Mouse (Mus musculus): ENCODE data around the gene Hoxb8. TPM values are rescaled to one million over a fixed set of nuclear protein-coding genes. Genes with fewer than 3 reads are reported as not detected.
A peak's percentile ranks its signal among the peaks of the same experiment; 100 is the strongest.

The Hoxb8 gene
- total RNA-seq, 2 experiments from 2014 or later = 58.4 to 61.2 TPM

DNA sequence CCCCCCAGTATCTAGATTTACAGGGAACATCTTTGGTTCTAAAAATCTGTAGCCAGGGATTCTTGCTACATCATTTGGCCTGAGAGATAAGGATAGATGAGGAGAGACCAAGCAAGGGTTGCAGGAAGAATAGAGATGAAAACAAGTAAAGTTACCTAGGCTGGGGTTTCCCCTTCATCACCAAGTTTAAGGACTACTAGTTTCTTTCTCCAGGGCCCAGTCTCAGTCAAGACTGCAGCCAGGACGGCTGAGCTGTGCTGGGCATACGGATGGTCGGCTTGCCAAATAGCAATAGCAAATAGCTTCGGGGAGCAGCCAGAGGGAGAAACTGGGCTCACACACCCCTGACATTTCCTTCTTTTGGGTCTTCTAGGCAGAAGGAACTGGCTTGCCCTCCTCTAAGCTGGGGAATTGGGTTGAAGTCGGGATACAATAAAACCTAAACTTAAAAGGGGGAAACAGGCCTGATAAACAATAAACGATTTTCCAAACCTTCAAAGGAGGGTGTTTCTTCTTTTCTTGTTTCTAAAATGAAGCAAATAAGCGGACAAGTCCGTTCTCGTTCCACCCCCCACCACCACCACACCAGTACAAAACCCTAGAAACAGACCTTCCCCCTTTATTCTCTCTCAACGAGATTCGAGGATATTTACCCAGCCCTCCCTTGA lies 16.4 kb downstream of the Hoxb8 start:
- DNase-seq (ENCODE audit: low spot score in 2 of 2) = no peak

DNA sequence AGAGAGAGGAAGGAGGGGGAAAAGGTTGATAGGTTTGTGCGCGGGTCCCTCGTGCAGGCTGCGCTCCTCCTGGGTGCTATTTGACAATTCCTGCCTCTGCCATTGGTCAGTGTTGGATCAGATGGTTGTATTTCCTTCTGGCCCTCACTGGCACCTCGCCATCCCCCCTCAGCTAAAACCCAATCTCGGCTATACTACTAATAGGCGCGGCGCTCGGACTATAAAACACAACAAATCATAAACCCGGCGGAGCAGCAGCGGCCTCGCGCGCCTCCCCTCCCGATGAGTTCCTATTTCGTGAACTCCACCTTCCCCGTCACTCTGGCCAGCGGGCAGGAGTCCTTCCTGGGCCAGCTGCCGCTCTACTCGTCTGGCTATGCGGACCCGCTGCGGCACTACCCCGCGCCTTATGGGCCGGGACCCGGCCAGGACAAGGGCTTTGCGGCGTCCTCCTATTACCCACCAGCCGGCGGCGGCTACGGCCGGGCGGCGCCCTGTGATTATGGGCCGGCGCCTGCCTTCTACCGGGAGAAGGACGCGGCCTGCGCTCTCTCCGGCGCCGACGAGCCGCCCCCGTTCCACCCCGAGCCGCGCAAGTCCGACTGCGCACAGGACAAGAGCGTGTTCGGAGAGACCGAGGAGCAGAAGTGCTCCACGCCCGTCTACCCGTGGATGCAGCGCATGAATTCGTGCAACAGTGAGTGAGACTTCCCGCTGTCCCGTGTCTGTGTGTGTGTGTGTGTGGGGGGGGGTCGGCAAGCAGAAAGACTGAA lies 17.4 kb downstream of the Hoxb8 start:
- DNase-seq (ENCODE audit: low spot score in 2 of 2) = no peak

DNA sequence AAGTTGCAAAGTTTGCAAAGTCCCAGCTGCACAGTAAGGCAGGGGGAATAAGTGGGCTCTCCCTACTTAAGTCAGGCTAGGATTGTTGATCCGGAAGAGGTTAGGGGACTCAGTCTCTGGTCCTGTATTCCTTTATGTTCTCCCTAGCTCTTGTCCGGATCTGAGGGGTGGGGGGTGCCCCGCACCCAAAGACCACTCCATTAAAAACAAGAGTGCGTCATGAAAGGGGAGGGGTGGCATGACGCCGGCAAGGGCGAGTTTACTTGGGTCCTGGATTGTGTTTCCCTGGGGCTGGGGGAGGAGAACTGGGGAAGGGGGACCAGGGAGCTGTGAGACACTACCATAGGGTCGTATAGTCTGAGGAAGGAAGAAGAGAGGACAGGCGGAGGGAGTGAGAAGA lies 18.1 kb downstream of the Hoxb8 start:
- no peak for DNase-seq (ENCODE audit: low spot score in 2 of 2)

DNA sequence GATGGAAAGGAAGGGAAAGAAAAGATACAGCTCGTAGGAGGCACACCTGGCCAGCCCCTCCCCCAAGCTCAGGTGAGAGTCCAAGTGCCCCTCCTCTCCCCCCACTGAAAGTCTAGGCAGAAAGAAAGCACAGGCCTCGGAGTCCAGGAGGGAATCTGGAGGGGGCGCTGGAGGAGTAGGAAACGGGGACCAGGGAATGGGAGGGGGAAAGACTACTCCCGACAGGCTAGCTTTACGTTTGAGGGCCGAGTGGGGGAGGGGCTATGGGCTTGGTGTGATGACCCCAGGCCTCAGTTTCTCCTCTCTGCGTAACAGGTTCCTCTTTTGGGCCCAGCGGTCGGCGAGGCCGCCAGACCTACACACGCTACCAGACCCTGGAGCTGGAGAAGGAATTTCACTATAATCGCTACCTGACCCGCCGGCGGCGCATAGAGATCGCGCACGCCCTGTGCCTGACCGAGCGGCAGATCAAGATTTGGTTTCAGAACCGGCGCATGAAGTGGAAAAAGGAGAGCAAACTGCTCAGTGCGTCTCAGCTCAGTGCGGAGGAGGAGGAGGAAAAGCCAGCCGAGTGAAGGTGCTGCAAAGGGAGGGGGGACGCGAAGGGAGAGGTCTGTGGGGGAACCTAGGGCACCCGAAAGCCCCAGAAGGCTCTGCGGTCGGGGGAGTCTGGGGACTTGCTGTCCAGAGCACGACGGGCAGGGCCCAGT lies 18.8 kb downstream of the Hoxb8 start:
- DNase-seq (ENCODE audit: low spot score in 2 of 2) = no peak

DNA sequence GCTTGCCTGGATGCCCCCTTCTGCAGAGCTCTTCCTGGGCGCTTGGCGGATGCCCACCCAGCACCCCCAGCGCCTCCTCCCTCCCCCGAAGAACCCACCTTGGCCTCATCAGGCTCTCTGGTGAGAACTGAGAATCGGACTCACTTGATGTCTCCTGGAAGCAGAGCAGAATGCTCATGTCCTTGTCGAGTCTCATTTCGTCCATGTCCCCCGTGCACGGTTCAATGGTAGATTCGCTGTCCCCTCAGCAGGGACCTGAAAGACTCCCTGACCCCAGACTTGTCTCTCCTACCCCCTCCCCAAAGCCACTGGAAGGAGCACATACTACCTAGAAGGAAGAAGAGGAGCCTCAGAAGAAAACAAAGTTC lies 19.3 kb downstream of the Hoxb8 start:
- no peak for DNase-seq (ENCODE audit: low spot score in 2 of 2)

DNA sequence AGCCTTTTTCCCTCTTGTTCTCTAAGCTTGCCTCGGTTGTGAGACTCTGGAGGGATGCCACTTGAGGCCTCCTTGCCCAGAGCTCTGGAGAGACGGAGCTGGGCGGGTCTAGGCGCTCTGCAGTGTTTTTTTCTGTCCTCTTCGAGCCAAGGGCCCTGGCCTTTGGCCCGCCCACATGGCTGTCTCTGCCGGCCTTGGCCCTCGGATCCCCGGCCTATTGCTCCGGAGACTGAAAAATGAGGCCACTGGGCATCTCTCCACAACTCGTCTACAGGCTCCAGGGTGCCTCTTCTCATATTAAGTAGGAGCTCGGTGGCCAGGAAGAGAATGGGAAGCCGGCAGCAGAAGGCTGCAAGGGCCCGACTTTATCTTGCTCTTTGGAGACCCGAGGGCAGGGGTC lies 20.1 kb downstream of the Hoxb8 start:
- DNase-seq (ENCODE audit: low spot score in 2 of 2) = no peak

DNA sequence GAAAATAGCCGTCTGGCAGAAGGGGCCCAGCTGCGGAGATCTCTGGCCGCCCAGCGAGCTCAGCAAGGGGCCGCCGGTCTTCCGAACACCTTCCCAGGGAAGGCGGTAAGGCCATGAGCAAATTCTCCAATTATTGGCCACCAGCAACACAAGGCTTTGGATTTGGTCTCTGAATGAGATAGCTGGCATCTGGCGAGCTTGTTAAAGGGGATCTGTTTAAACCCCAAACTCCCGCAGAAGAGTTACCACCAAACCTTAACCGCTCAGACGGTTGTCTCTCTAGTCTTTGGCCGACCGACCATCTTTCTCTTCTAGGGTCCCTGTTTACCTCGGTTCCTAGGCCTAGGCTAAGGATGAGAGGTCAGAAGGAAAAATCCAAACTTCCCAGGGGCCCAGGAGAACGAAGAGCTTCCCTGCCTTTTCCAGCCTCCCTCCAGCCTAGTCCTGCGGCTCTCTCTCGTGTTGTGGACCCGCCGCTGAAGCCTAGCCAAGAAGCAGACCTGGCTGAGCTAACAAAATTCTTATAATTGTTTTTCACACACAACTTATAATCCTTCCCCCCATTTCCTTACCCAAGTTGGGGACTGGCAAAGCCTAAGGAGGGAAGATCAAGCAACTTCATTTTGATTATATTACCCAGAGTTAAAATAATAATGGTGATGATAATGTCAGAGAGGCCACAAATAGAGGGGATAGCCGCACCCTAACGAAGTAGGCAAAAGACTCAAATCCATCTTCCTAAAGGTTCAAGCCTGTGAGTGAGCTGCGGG lies 20.9 kb downstream of the Hoxb8 start:
- no peak for DNase-seq (ENCODE audit: low spot score in 2 of 2)

DNA sequence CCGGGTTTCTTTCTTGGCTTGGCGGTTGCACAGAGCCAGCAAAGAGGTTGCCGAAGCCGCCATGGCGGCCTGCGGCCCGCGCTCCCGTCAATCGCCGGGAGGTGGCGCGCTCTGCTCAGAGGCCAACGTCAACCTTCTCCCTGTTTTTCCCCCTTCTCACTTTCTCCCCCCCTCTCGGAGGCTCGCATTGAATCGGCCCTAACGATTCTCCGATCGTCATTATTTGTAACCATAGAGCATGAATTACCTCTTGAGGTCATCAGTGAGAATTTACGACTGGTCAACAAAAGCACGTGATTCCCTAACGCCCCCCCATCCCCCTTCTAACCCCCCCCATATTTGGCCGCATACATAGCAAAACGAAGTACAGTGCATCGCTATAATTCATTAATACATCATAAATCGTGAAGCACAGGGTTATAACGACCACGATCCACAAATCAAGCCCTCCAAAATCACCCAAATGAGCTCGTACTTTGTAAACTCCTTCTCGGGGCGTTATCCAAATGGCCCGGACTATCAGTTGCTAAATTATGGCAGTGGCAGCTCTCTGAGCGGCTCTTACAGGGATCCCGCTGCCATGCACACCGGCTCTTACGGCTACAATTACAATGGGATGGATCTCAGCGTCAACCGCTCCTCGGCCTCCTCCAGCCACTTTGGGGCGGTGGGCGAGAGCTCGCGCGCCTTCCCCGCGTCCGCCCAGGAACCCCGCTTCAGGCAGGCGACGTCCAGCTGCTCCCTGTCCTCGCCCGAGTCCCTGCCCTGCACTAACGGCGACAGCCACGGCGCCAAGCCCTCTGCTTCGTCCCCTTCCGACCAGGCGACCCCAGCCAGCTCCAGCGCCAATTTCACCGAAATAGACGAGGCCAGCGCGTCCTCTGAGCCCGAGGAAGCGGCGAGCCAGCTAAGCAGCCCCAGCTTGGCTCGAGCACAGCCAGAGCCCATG lies 21.7 kb downstream of the Hoxb8 start, which contains the start of gene Hoxb5:
TSS of gene Hoxb5 (plus strand) at position 186 of the 949 bp plus-strand sequence.
- peak; percentile 78 to 79 for DNase-seq (ENCODE audit: low spot score in 2 of 2)

DNA sequence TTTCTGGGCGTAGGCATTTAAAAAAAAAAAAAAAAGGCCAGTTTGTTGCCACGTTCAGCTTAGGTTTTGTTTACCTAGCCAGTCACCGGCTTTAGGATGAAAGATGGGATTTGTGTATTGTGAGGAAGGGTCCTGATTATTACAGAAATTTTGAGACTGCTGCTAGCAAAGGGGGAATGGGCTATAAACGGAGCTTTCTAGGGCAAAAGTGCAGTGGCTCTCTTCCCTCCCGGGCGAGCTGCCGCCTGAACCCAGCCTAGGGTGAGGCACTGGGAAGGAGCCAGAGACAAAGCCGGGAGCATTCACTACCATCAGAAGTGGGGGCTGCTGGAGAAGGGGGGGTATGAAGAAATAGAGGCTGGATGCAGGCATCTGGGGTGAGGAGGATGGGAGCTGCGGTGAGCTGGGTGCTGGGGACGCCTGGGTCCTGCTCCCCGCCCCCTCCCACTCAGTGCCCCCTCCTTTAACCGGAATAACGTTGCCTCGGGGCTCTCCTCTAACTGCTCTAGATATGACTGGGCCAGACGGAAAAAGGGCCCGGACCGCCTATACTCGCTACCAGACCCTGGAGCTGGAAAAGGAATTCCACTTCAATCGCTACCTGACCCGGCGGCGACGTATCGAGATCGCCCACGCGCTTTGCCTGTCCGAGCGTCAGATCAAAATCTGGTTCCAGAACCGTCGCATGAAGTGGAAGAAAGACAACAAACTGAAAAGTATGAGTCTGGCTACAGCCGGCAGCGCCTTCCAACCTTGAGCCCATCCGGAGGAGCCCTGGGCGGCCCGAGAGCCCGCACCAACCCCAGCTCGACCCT lies 22.9 kb downstream of the Hoxb8 start:
- no peak for DNase-seq (ENCODE audit: low spot score in 2 of 2)

DNA sequence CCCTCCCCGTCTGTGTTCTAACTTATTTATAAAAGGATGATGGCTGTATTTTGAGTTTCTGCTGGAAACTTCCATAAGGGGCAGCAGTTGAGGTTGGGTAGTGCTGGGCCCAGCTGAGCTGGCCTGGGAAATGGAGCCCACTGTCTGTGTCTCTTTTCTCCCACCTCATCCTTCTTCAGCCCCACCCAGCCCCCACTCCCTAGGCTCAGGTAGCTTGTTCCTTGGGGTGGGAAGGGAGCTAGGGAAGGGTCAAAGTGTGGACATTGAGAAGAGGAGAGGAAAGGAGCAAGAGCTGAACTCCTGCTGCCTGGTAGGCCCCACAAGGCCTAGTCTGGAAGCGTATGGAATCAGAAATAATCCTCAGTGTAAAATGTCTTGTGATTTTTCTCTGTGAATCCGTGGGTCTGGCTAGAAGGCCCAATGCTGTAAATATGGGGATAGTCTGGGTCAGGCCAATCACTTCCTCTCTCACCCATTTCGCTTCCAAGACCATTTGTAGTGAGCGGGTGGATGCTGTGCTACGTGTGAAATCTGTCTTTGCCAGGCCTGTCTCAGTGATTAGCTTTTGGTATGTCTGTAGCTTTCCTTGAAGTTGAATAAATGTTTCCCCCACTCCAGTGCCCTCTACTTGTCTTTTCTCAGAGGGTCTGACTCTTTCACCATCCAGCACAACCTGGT lies 23.9 kb downstream of the Hoxb8 start:
- no peak for DNase-seq (ENCODE audit: low spot score in 2 of 2)

DNA sequence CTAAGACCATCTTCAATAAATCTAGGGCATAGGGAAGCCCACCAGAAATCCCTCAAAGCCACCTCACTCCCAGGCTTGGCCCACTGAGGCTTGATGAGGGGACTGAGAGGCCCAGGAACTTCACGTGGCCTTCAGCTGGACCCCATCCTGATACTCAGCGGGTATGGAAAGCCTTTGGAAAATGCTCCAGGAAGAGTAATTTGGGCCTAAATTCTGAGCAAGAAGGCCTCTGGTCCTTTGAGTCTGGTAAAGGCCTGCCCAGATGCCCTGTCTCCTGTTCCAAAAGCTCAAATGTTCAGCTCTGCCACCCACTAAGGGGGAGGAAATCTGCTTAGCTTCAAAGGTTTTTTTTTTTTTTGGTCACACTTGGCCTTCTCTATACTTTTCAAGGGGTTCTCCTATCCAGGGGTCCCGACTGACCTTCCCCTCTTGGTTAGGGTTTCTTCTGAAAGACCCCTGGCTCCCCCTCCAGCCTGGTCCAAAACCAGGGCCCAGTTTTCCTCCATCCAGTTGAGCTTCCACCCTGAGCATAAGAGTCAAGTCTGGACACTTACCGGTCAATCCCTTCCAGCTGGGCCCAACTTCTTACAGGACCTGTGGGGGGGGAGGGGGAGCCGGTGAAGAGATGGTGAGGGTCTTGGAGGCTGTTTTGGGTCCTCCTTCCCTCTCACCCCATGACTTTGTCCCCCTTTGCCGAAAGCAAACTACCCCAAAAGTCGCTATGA lies 24.6 kb downstream of the Hoxb8 start:
- DNase-seq (ENCODE audit: low spot score in 2 of 2) = no peak

DNA sequence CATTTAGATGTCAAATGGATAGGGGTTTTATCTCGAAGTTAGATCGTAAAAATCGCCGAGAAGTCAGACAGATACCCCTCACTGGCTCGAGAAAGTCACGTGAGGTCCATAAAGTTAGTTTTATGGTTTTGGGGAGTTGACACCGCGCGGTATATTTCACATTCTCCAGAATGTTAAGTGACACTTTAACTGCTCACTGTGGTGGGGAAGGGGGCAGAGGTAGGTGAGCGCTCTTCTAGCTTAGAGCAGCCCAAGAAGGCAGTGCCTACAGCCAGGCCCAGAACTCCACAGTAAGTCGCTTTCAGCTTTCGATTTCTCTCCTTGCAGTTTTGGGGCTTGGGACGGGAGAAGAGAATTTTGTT lies 25.2 kb downstream of the Hoxb8 start:
- DNase-seq (ENCODE audit: low spot score in 2 of 2) = no peak

DNA sequence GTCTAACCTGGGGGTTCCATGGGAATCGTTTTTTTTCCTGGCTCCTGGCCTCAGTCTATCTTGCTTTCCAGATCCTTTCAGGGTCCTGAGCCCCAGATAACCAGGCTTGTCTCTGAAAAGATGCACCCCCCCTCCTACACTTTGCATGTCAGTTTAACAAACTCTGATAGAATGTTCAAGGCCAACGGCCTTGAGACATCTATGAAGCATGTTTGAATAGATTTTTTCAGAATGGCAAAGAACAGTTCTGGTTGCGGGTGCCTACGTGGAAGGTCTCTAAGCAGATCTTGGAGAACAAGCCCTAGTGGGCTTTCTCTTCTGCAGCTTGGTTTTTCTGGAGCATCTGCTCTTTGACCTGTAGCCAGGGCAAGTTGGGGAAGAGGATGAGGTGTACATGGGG lies 27.1 kb downstream of the Hoxb8 start:
- no peak for DNase-seq (ENCODE audit: low spot score in 2 of 2)

DNA sequence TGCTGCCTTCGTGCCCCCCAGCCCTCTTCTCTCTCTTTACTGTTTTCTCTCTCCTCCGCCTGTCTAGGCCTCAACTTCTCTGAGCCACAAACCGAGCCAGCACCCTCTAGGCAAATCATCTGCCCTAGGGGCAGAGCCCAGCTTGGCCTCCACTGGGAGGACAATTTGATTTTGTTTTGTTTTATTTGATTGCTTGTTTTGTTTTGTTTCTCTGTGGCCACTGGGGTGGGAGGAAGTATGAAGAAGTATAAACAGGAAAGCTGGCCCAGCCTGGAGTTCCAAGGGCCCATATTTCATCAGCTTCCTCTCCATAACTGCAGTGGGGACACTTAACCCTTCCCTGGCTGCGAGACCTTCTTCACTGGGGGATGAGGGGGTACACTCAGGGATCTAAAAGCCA lies 27.6 kb downstream of the Hoxb8 start:
- DNase-seq (ENCODE audit: low spot score in 2 of 2) = no peak

DNA sequence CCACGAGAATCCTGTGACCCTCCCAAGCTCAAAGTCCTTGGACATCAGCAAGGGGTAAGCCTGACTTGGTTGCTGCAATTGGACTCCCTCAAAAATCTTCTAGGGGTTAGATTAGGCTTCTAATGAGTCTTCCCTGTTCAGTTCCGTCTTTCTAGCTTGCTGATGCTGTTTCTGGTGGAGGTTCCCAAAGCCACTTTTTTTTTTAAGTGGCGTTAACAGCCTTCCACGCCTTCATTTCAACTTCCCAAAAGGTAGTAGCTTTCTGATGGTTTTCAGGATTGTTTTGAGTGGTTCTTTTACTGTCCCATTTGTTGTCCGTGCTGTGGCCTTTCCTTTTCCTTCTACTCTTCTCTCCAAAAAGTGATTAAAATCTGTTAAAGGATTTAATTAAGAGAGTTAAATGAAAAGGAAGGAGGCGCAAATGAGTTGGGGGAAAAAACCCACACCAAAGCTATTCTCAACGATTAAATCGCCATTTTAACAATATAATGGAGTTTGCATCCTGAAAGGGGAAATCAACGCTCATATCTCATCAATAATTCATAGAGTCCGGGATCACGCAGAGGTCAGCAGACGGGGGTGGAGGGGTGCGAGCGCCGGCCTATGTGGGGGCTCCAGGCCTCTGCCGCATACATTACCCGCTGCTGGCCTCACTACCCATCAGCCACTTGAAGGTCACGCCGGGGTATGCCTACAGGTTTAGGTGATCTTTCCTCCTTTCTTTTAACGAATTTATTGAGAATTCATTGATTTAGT lies 28.7 kb downstream of the Hoxb8 start:
- no peak for DNase-seq (ENCODE audit: low spot score in 2 of 2)

DNA sequence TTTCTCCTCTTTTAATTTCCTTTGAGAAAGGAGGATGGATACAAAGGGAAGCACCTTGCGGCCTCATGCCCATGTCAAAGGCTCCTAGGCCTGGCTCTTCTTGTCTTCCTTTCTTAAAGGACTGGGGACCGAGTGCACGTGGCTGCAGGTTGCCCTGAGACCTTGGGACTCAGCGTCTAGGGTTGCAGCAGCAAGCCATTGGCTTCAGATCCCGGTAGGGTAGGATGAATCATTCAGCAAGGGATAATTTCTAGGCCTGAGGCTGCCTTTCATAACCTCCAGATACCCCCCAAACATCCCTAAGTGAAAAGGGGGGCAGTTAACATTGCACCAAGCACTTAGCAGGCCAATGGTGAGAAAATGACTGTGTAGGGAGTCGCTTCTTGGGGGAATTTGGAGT lies 29.4 kb downstream of the Hoxb8 start:
- DNase-seq (ENCODE audit: low spot score in 2 of 2) = no peak
